Comparison of ENCODE assay signal across 9 mouse cellular contexts in genomic region chr3:90136660-90137059, GRCm38 (mm10). TPM values are rescaled to one million over a fixed set of nuclear protein-coding genes. Genes with fewer than 3 reads are reported as not detected.
A peak's percentile ranks its signal among the peaks of the same experiment; 100 is the strongest.
DNase-seq lines count a peak whose midpoint lies in the region; ATAC-seq and TF ChIP-seq lines count a peak whose summit lies in the region.
"Had no signal": no experiment of that assay in that cellular context is flagged by ENCODE, and none has a peak within 500 bp of the region (broad histone marks: within the 10 kb centered on the region; RNA-seq: fewer than 3 reads in every experiment).

No protein-coding gene starts in this region.

- DNase-seq in limb, embryonic 11.5 days (ENCODE audit: low spot score) = peak; percentile 29
- DNase-seq in limb, embryonic 10.5 days (ENCODE audit: low spot score) = no peak
- no peak for DNase-seq in Patski (ENCODE audit: low read depth, low spot score)
- DNase-seq in embryo, embryonic 11 days = peak; percentile 38
- DNase-seq in lung, postnatal 36 days = peak; percentile 69
- no peak for DNase-seq in gastrocnemius, postnatal 10 days
- no peak for DNase-seq in spleen, postnatal 14 days (ENCODE audit: low spot score in 2 of 2)

- TF ChIP-seq CTCF in Patski (IDR thresholded peaks at IDR 0.05) = peak; percentile 36

- no peak overlapping the region for H3K27ac ChIP-seq in limb, embryonic 11.5 days (replicated peaks; ENCODE audit: low read depth, low read length)
- H3K27ac ChIP-seq in limb, embryonic 10.5 days = no peak overlapping the region
- H3K27ac ChIP-seq: embryonic facial prominence, embryonic 13.5 days; macrophage had no signal

- H3K9me3 ChIP-seq in limb, embryonic 11.5 days (ENCODE audit: control insufficient read depth, low read length) = no peaks in the 10 kb centered on the region
- no peaks in the 10 kb centered on the region for H3K9me3 ChIP-seq in limb, embryonic 10.5 days (replicated peaks)
- H3K9me3 ChIP-seq: embryonic facial prominence, embryonic 13.5 days had no signal

- in situ Hi-C loops in Patski (cut with MboI; ENCODE audit: low pct_unique_long_range_greater_than_20kb) = no loop called here

- ATAC-seq in limb, embryonic 11.5 days (ENCODE audit: insufficient number of reproducible peaks, low FRiP score, low TSS enrichment, low read depth) = no peak
- ATAC-seq in Patski = no peak

- no peak overlapping the region for H3K4me3 ChIP-seq in limb, embryonic 11.5 days (ENCODE audit: low read depth, low read length)
- H3K4me3 ChIP-seq in limb, embryonic 10.5 days = no peak overlapping the region
- H3K4me3 ChIP-seq: embryonic facial prominence, embryonic 13.5 days had no signal

- CTCF ChIA-PET in Patski (lab: Charles Lee) = interaction anchor here (0.8 to 1.9 kb wide), 4 partner anchors 9 to 279 kb away, joined by 3 to 6 read pairs (median 4); no protein-coding TSS in a partner anchor

- no peak overlapping the region for H3K4me2 ChIP-seq in limb, embryonic 11.5 days (ENCODE audit: low read depth, severe bottlenecking)
- H3K4me2 ChIP-seq: embryonic facial prominence, embryonic 13.5 days had no signal

- H3K27me3 ChIP-seq in limb, embryonic 11.5 days (ENCODE audit: control insufficient read depth, insufficient read depth, low read length) = no peaks in the 10 kb centered on the region
- no peaks in the 10 kb centered on the region for H3K27me3 ChIP-seq in limb, embryonic 10.5 days (ENCODE audit: low read depth, poor library complexity, severe bottlenecking)
- no peaks in the 10 kb centered on the region for H3K27me3 ChIP-seq in Patski
- H3K27me3 ChIP-seq: embryonic facial prominence, embryonic 13.5 days had no signal

- H3K36me3 ChIP-seq in limb, embryonic 11.5 days (ENCODE audit: control insufficient read depth, insufficient read depth, low read length) = no peaks in the 10 kb centered on the region
- H3K36me3 ChIP-seq in limb, embryonic 10.5 days = no peaks in the 10 kb centered on the region
- H3K36me3 ChIP-seq: embryonic facial prominence, embryonic 13.5 days had no signal

- WGBS in limb, embryonic 11.5 days = 36% methylated on average over 13 of the region's 13 CpGs
- 39% methylated on average over 13 of the region's 13 CpGs for WGBS in limb, embryonic 10.5 days

- peaks cover 6% of the 10 kb centered on the region; the same call in 1 of the 2 replicates for H3K4me1 ChIP-seq in limb, embryonic 11.5 days (ENCODE audit: control insufficient read depth, insufficient read depth, low read length)
- H3K4me1 ChIP-seq in limb, embryonic 10.5 days = peaks cover 13% of the 10 kb centered on the region

- H3K9ac ChIP-seq in limb, embryonic 11.5 days (ENCODE audit: low read length) = no peak overlapping the region
- H3K9ac ChIP-seq: embryonic facial prominence, embryonic 13.5 days had no signal

- POLR2A ChIA-PET in Patski (lab: Charles Lee) = no interaction called here

RNA-seq across cellular contexts. Expression of gene Nup210l, which starts 32.7 kb away (rescaled TPM):
- 0.49 and 0.72 TPM in 2 replicates for polyA plus RNA-seq in limb, embryonic 11.5 days (2014; fragmentation: Nextera tagmentation; extraction: Ambion mirVana)
- polyA plus RNA-seq in limb, embryonic 10.5 days (2016; fragmentation: Nextera tagmentation; extraction: Ambion mirVana) = 0.63 and 0.65 TPM in 2 replicates
- 0.46 TPM for polyA plus RNA-seq in Patski (2021)
- under 1 TPM; 0.09 to 0.11 TPM for total RNA-seq in gastrocnemius, postnatal 10 days (2021)
- polyA plus RNA-seq: macrophage had no signal

Comparison
In these comparisons a context has a peak if more than half of its experiments do, and no peak if none do; other contexts are left out.
1. DNase-seq: peak in limb, embryonic 11.5 days (single experiment), embryo, embryonic 11 days (single experiment) and lung, postnatal 36 days (single experiment); none in limb, embryonic 10.5 days (single experiment), Patski (single experiment), gastrocnemius, postnatal 10 days (single experiment) and spleen, postnatal 14 days (0 of 2).